Comparison of ENCODE assay signal across 14 mouse cellular contexts in the genomic region with DNA sequence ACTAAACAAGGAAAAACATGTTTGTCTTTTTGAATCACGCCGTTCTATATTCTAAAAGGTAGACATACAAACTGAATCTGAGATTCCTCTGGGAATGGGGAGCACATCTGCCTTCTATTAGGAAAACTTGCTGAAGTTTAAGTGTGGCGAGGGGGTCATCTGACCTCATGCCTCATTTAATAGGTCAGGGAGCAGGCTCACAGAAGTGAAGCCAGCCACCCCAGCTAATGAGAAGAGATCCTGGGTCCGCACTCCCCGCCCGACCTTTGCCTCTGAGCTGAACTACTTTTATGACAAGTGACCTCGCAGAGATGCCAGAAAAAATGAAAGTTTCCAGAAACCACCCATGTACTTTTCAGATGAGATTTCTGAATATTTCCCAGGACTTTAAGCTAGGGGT.
A peak's percentile ranks its signal among the peaks of the same experiment; 100 is the strongest.
DNase-seq lines count a peak whose midpoint lies in the region; ATAC-seq and TF ChIP-seq lines count a peak whose summit lies in the region.
"Had no signal": no experiment of that assay in that cellular context is flagged by ENCODE, and none has a peak within 500 bp of the region (broad histone marks: within the 10 kb centered on the region; RNA-seq: fewer than 3 reads in every experiment).

No protein-coding gene starts in this region.

- H3K79me2 ChIP-seq in heart, adult 2 months (replicated peaks; ENCODE audit: control insufficient read depth, insufficient read depth, low read length) = no peaks in the 10 kb centered on the region

- no peaks in the 10 kb centered on the region for H3K27me3 ChIP-seq in embryonic facial prominence, embryonic 10.5 days (replicated peaks; ENCODE audit: low read depth, poor library complexity, severe bottlenecking)
- H3K27me3 ChIP-seq in kidney, embryonic 15.5 days = no peaks in the 10 kb centered on the region
- no peaks in the 10 kb centered on the region for H3K27me3 ChIP-seq in stomach, postnatal 0 days (ENCODE audit: control insufficient read depth, insufficient read depth, low read length)
- H3K27me3 ChIP-seq in heart, adult 2 months (ENCODE audit: control insufficient read depth, insufficient read depth, low read length) = no peaks in the 10 kb centered on the region
- H3K27me3 ChIP-seq: heart, embryonic 15.5 days; liver, embryonic 15.5 days had no signal

- intact Hi-C loops in heart, adult 2 months (cut with DNase I) = no loop called here

- H3K4me2 ChIP-seq in kidney, embryonic 15.5 days = 0 out of 2 replicates have a peak overlapping the region, but pooled peaks have one; percentile 5
- no peak overlapping the region for H3K4me2 ChIP-seq in stomach, postnatal 0 days (replicated peaks; ENCODE audit: low read depth)
- H3K4me2 ChIP-seq: heart, embryonic 15.5 days; liver, embryonic 15.5 days had no signal

- H3K27ac ChIP-seq in embryonic facial prominence, embryonic 10.5 days (replicated peaks) = 0 out of 2 replicates have a peak overlapping the region, but pooled peaks have one; percentile 14
- H3K27ac ChIP-seq in kidney, embryonic 15.5 days = no peak overlapping the region
- no peak overlapping the region for H3K27ac ChIP-seq in stomach, postnatal 0 days (replicated peaks)
- H3K27ac ChIP-seq in heart, adult 2 months = no peak overlapping the region
- H3K27ac ChIP-seq: heart, embryonic 15.5 days; liver, embryonic 15.5 days had no signal

- TF ChIP-seq CTCF in stomach, postnatal 0 days (IDR thresholded peaks at IDR 0.05; ENCODE audit: low read depth) = no peak
- no peak for TF ChIP-seq CTCF in heart, adult 2 months (IDR thresholded peaks at IDR 0.05)

- no peak for TF ChIP-seq EP300 in stomach, postnatal 0 days (optimal IDR thresholded peaks at IDR 0.05)
- TF ChIP-seq EP300 in heart, adult 2 months (IDR thresholded peaks at IDR 0.05; ENCODE audit: insufficient read depth, low read depth, low read length) = no peak

- H3K9me3 ChIP-seq in embryonic facial prominence, embryonic 10.5 days = no peaks in the 10 kb centered on the region
- H3K9me3 ChIP-seq in kidney, embryonic 15.5 days (replicated peaks) = no peaks in the 10 kb centered on the region
- no peaks in the 10 kb centered on the region for H3K9me3 ChIP-seq in stomach, postnatal 0 days (ENCODE audit: control insufficient read depth, low read length)
- H3K9me3 ChIP-seq: heart, embryonic 15.5 days; liver, embryonic 15.5 days had no signal

- TF ChIP-seq POLR2A in heart, adult 2 months (IDR thresholded peaks at IDR 0.05; ENCODE audit: insufficient read depth, low read depth, low read length) = no peak

- H3K36me3 ChIP-seq in embryonic facial prominence, embryonic 10.5 days (replicated peaks) = no peaks in the 10 kb centered on the region
- no peaks in the 10 kb centered on the region for H3K36me3 ChIP-seq in kidney, embryonic 15.5 days
- H3K36me3 ChIP-seq in stomach, postnatal 0 days (ENCODE audit: control insufficient read depth, insufficient read depth, low read length) = no peaks in the 10 kb centered on the region
- no peaks in the 10 kb centered on the region for H3K36me3 ChIP-seq in heart, adult 2 months (ENCODE audit: control insufficient read depth, insufficient read depth, low read length)
- H3K36me3 ChIP-seq: heart, embryonic 15.5 days; liver, embryonic 15.5 days had no signal

- 26% methylated on average over 7 of the region's 7 CpGs for WGBS in embryonic facial prominence, embryonic 10.5 days
- 32% methylated on average over 7 of the region's 7 CpGs for WGBS in kidney, embryonic 15.5 days
- WGBS in stomach, postnatal 0 days = 79% methylated on average over 7 of the region's 7 CpGs
- 81% methylated on average over 7 of the region's 7 CpGs for WGBS in heart, adult 2 months

- peaks cover 31% of the 10 kb centered on the region for H3K4me1 ChIP-seq in embryonic facial prominence, embryonic 10.5 days
- H3K4me1 ChIP-seq in kidney, embryonic 15.5 days = peaks cover 9% of the 10 kb centered on the region
- no peaks in the 10 kb centered on the region for H3K4me1 ChIP-seq in stomach, postnatal 0 days (replicated peaks; ENCODE audit: control insufficient read depth, insufficient read depth)
- no peaks in the 10 kb centered on the region for H3K4me1 ChIP-seq in heart, adult 2 months (ENCODE audit: control insufficient read depth, insufficient read depth, low read length)
- H3K4me1 ChIP-seq: heart, embryonic 15.5 days; liver, embryonic 15.5 days had no signal

- no peak overlapping the region for H3K9ac ChIP-seq in kidney, embryonic 15.5 days
- no peak overlapping the region for H3K9ac ChIP-seq in stomach, postnatal 0 days (ENCODE audit: low read length)
- no peak overlapping the region for H3K9ac ChIP-seq in heart, adult 2 months (ENCODE audit: low read depth, low read length)
- H3K9ac ChIP-seq: heart, embryonic 15.5 days; liver, embryonic 15.5 days had no signal

- 0 out of 2 replicates have a peak, but pooled peaks have one; percentile 58 for ATAC-seq in kidney, embryonic 15.5 days (replicated peaks; ENCODE audit: low FRiP score)
- ATAC-seq in stomach, postnatal 0 days (ENCODE audit: low FRiP score, low TSS enrichment) = no peak

- DNase-seq in adrenal gland, adult (ENCODE audit: inconsistent age in 2 of 2, low spot score in 1 of 2) = peak; percentile 14 to 68
- DNase-seq in adrenal gland, postnatal 4 days (ENCODE audit: low spot score in 2 of 2) = no peak
- peak; percentile 77 for DNase-seq in embryonic facial prominence, embryonic 10.5 days (ENCODE audit: low spot score)
- peak; percentile 74 for DNase-seq in mesoderm, embryonic 11.5 days (ENCODE audit: low read depth, low spot score)
- no peak for DNase-seq in stomach, postnatal 0 days (ENCODE audit: low spot score)
- no peak for DNase-seq in lung, postnatal 10 days
- DNase-seq in heart, adult 2 months = no peak
- DNase-seq: cerebellum, postnatal 10 days; gastrocnemius, postnatal 25 days; layer of hippocampus, postnatal 36 days; thymus, adult 2 months had no signal

- no peak overlapping the region for H3K4me3 ChIP-seq in embryonic facial prominence, embryonic 10.5 days
- no peak overlapping the region for H3K4me3 ChIP-seq in kidney, embryonic 15.5 days (replicated peaks)
- H3K4me3 ChIP-seq in stomach, postnatal 0 days (ENCODE audit: low read depth, low read length) = no peak overlapping the region
- H3K4me3 ChIP-seq in heart, adult 2 months = no peak overlapping the region
- H3K4me3 ChIP-seq: heart, embryonic 15.5 days; liver, embryonic 15.5 days had no signal

Comparison
In these comparisons a context has a peak if more than half of its experiments do, and no peak if none do; other contexts are left out.
1. DNase-seq: peak in adrenal gland, adult (2 of 2), embryonic facial prominence, embryonic 10.5 days (single experiment) and mesoderm, embryonic 11.5 days (single experiment); none in adrenal gland, postnatal 4 days (0 of 2), stomach, postnatal 0 days (single experiment), lung, postnatal 10 days (single experiment) and heart, adult 2 months (0 of 2).